Mouse (Mus musculus) CH12.LX (cell line): ENCODE results near the gene Npl.
"Not testable (repeated sequence)": the region's sequence is repeated elsewhere in the genome, so short reads cannot be mapped to it uniquely, and the experiment has no call there.

Experiments
- EP300 ChIP-seq: IDR thresholded peaks from 2 replicates; pipeline ENCODE4 v1.6.1; 2011; ENCODE audit warnings: low read length, improper control_type of control experiment
- POLR2A ChIP-seq: IDR thresholded peaks from 2 replicates; pipeline ENCODE4 v1.6.1; 2011; ENCODE audit warnings: low read depth, mild to moderate bottlenecking, improper control_type of control experiment, low read length
- RCOR1 ChIP-seq: conservative IDR thresholded peaks from 2 replicates; pipeline ENCODE4 v1.6.1; 2012; ENCODE audit warnings: low read depth, mild to moderate bottlenecking, inconsistent platforms, low read length, improper control_type of control experiment

GRCm38 (mm10) chr1:153486120-153486519 lies 63.7 kb downstream of the Npl start:
- not testable (repeated sequence) for TF ChIP-seq POLR2A, RCOR1
- 0 out of 2 replicates have a peak, but pooled peaks have one; percentile 16 for TF ChIP-seq EP300
